Mouse (Mus musculus): ENCODE results near the gene Tprgl. TPM values are rescaled to one million over a fixed set of nuclear protein-coding genes. Genes with fewer than 3 reads are reported as not detected.

The Tprgl gene
- total and polyA plus RNA-seq, 3 experiments, result 47.5 to 67.8 (median 64.5) TPM

GRCm38 (mm10) chr4:154141009-154141867 lies 19.2 kb downstream of the Tprgl start:
- dilution Hi-C loops (cut with MboI; ENCODE audit: extremely low pct_ligation_motif_present, extremely low pct_unique_long_range_greater_than_20kb, low sequenced_read_pairs), result no loop called here
- H3K4me2 ChIP-seq (ENCODE audit: insufficient read depth, low read depth, poor library complexity, severe bottlenecking), result peak overlapping the region; percentile 75
- peaks cover 35% of the 10 kb centered on the region for H3K27me3 ChIP-seq (replicated peaks)
- H3K9me3 ChIP-seq (replicated peaks; ENCODE audit: low read length), result peaks cover 10% of the 10 kb centered on the region
- H3K9ac ChIP-seq (ENCODE audit: insufficient read depth, low read depth), result no peak overlapping the region; the same call in 1 of the 2 replicates
- H3K36me3 ChIP-seq (replicated peaks in 1 of 2; ENCODE audit: control insufficient read depth in 1 of 2, insufficient read depth in 1 of 2, low read length in 1 of 2), result peaks cover 10 to 18% of the 10 kb centered on the region in 2 experiments
- peak overlapping the region in 2 of 3 experiments; percentile 8 to 24 for H3K4me3 ChIP-seq (replicated peaks in 1 of 3; ENCODE audit: low read depth in 2 of 3, low read length in 2 of 3, poor library complexity in 1 of 3)
- in situ Hi-C loops (cut with MboI; ENCODE audit: low pct_ligation_motif_present, low pct_unique_long_range_greater_than_20kb, low sequenced_read_pairs), result loop anchor here (25.0 kb wide), 1 partner anchor 796 kb away; the partner anchor contains the start of gene Tnfrsf14
- H3K27ac ChIP-seq (ENCODE audit: insufficient read depth, low read depth), result no peak overlapping the region
- DNase-seq (ENCODE audit: extremely low read depth), result no peak
- peaks cover 21 to 78% of the 10 kb centered on the region in 2 experiments for H3K4me1 ChIP-seq (ENCODE audit: control insufficient read depth in 1 of 2, insufficient read depth in 2 of 2)
- H3K79me2 ChIP-seq (replicated peaks; ENCODE audit: control insufficient read depth, extremely low read depth, insufficient read depth, poor library complexity, severe bottlenecking), result peaks cover 48% of the 10 kb centered on the region
- peak; percentile 58; the same call in 1 of the 2 replicates for TF ChIP-seq MYC (IDR thresholded peaks at IDR 0.05; ENCODE audit: low read depth, low read length)
- no peak for TF ChIP-seq PAX5 (IDR thresholded peaks at IDR 0.05; ENCODE audit: low read length)
- TF ChIP-seq USF2 (conservative IDR thresholded peaks at IDR 0.05; ENCODE audit: low read depth, low read length), result no peak
- peak; percentile 81 for TF ChIP-seq ZNF384 (IDR thresholded peaks at IDR 0.05; ENCODE audit: low read depth, low read length)
- TF ChIP-seq ZKSCAN1 (IDR thresholded peaks at IDR 0.05; ENCODE audit: borderline replicate concordance, low read depth, low read length), result no peak
- TF ChIP-seq CTCF (conservative IDR thresholded peaks at IDR 0.05 in 1 of 2, IDR thresholded peaks at IDR 0.05 in 1 of 2; ENCODE audit: low read depth in 2 of 2, low read length in 2 of 2), result no peak
- no peak for TF ChIP-seq ZMIZ1 (IDR thresholded peaks at IDR 0.05; ENCODE audit: low read depth, low read length)
- no peak for TF ChIP-seq GABPA (IDR thresholded peaks at IDR 0.05; ENCODE audit: insufficient replicate concordance, low read depth, low read length)
- 0 out of 2 replicates have a peak, but pooled peaks have one; percentile 8 for TF ChIP-seq ETS1 (conservative IDR thresholded peaks at IDR 0.05; ENCODE audit: low read depth, low read length)
- TF ChIP-seq RAD21 (IDR thresholded peaks at IDR 0.05; ENCODE audit: low read depth, low read length), result no peak
- peak; percentile 48 for TF ChIP-seq BHLHE40 (IDR thresholded peaks at IDR 0.05; ENCODE audit: low read depth, low read length)
- no peak for TF ChIP-seq CHD2 (IDR thresholded peaks at IDR 0.05; ENCODE audit: low read length)
- TF ChIP-seq EP300 (IDR thresholded peaks at IDR 0.05; ENCODE audit: low read length), result no peak
- TF ChIP-seq JUND (conservative IDR thresholded peaks at IDR 0.05; ENCODE audit: low read depth, low read length), result no peak
- TF ChIP-seq POLR2AphosphoS2 (IDR thresholded peaks at IDR 0.05; ENCODE audit: low read depth, low read length), result no peak
- no peak for TF ChIP-seq KAT2A (IDR thresholded peaks at IDR 0.05; ENCODE audit: insufficient replicate concordance, low read length)
- TF ChIP-seq USF1 (IDR thresholded peaks at IDR 0.05; ENCODE audit: low read depth, low read length), result no peak
- peak; percentile 76 for TF ChIP-seq MAX (IDR thresholded peaks at IDR 0.05; ENCODE audit: low read length)
- no peak for TF ChIP-seq NRF1 (IDR thresholded peaks at IDR 0.05; ENCODE audit: low read depth, low read length)
